In the genomic region with DNA sequence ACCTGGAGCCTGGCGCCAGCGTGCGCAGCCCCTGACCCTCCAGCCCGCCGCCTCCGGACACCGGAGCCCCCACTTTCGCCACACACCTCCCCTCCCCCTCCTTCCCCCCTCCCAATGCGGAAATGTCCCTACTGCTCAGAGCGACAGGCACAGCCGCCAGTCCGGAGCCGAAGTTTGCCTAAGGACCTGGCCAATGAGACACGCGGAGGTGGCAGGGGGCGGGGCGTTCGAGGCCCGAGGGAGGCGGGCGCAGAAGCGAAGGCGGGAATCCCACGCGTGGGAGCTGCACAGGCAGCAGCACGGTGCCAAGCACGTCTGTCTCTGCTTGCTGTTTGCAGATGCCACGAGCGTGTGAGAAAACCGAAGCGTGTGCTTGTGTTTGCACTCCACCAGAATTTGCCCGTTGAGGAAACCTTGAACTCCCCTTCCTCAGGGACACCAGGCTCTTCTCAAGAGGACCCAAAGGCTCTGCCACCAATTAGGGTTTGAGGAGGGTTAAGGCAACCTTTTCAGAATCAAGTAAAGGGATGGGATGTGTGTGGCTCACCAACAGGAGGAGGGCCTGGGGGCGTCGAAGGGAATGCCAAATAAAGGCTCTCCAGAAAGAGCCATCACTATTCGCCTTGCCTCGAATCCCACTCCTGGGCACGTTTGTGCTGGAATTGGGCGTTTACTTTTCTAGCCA, we compare ENCODE assay signal across 8 mouse cellular contexts. TPM values are rescaled to one million over a fixed set of nuclear protein-coding genes. Genes with fewer than 3 reads are reported as not detected.
DNase-seq lines count a peak whose midpoint lies in the region; ATAC-seq and TF ChIP-seq lines count a peak whose summit lies in the region.

A gene (minus strand): TSS at position 80 of the 685 bp plus-strand sequence.

- 6% methylated on average over 36 of the region's 38 CpGs for WGBS in forebrain, embryonic 16.5 days
- 4% methylated on average over 38 of the region's 38 CpGs for WGBS in lung, embryonic 14.5 days

- peak within 1 kb of the TSS; percentile 90 for H3K9ac ChIP-seq in ES-E14 (ENCODE audit: insufficient read depth, low read depth, low read length, poor library complexity, severe bottlenecking)
- H3K9ac ChIP-seq in forebrain, embryonic 16.5 days (replicated peaks; ENCODE audit: low read depth, low read length), result peak within 1 kb of the TSS; percentile 91
- peak within 1 kb of the TSS; percentile 84 for H3K9ac ChIP-seq in lung, embryonic 14.5 days

- no peaks in the 10 kb centered on the region for H3K36me3 ChIP-seq in ES-E14 (ENCODE audit: control insufficient read depth, insufficient read depth, low read length, poor library complexity, severe bottlenecking)
- H3K36me3 ChIP-seq in forebrain, embryonic 16.5 days (ENCODE audit: control insufficient read depth, insufficient read depth), result no peaks in the 10 kb centered on the region
- H3K36me3 ChIP-seq in lung, embryonic 14.5 days (ENCODE audit: insufficient read depth), result no peaks in the 10 kb centered on the region

- in situ Hi-C loops in ES-E14 (cut with MboI; ENCODE audit: low sequenced_read_pairs in 2 of 2, unreplicated experiment in 2 of 2), result no loop called here

- peak; percentile 99 for ATAC-seq in cerebellum, adult (ENCODE audit: insufficient number of reproducible peaks, low FRiP score, low TSS enrichment)
- peak; percentile 99 for ATAC-seq in forebrain, embryonic 16.5 days
- peak; percentile 94 for ATAC-seq in lung, embryonic 14.5 days (ENCODE audit: insufficient read depth)

- H3K4me1 ChIP-seq in ES-E14 (ENCODE audit: control insufficient read depth in 2 of 2, insufficient read depth in 2 of 2, low read length in 2 of 2, poor library complexity in 1 of 2), result peaks cover 0 to 3% of the 10 kb centered on the region in 2 experiments; a peak in 1 of 4 replicates
- H3K4me1 ChIP-seq in forebrain, embryonic 16.5 days (replicated peaks; ENCODE audit: control insufficient read depth, insufficient read depth, low read length), result peaks cover 15% of the 10 kb centered on the region
- peaks cover 14% of the 10 kb centered on the region for H3K4me1 ChIP-seq in lung, embryonic 14.5 days (ENCODE audit: insufficient read depth)

- H3K27ac ChIP-seq in ES-E14 (ENCODE audit: insufficient read depth, low read depth, low read length, poor library complexity, severe bottlenecking), result peak within 1 kb of the TSS; percentile 77
- H3K27ac ChIP-seq in forebrain, embryonic 16.5 days (ENCODE audit: low read length), result peak within 1 kb of the TSS; percentile 66
- peak within 1 kb of the TSS; percentile 97 for H3K27ac ChIP-seq in layer of hippocampus, adult 2 months
- peak within 1 kb of the TSS; percentile 97 for H3K27ac ChIP-seq in lung, embryonic 14.5 days (ENCODE audit: low read depth)

- H3K4me3 ChIP-seq in ES-E14 (ENCODE audit: insufficient read depth in 1 of 2, low read depth in 1 of 2, low read length in 2 of 2, poor library complexity in 1 of 2, severe bottlenecking in 1 of 2), result peak within 1 kb of the TSS; percentile 91 to 92
- H3K4me3 ChIP-seq in forebrain, embryonic 16.5 days (replicated peaks; ENCODE audit: low read length), result peak within 1 kb of the TSS; percentile 95
- H3K4me3 ChIP-seq in layer of hippocampus, adult 2 months, result peak within 1 kb of the TSS; percentile 93
- peak within 1 kb of the TSS; percentile 64 for H3K4me3 ChIP-seq in lung, embryonic 14.5 days (ENCODE audit: low read depth, low read length)

- H3K4me2 ChIP-seq in forebrain, embryonic 16.5 days (ENCODE audit: low read length), result peak within 1 kb of the TSS; percentile 62
- peak within 1 kb of the TSS; percentile 68 for H3K4me2 ChIP-seq in lung, embryonic 14.5 days

- DNase-seq in ES-E14 (ENCODE audit: low read depth, low spot score), result peak; percentile 93
- peak; percentile 98 for DNase-seq in heart, postnatal 36 days
- peak; percentile 97 to 98 for DNase-seq in layer of hippocampus, adult 2 months (ENCODE audit: low spot score in 2 of 2)
- DNase-seq in lung, embryonic 14.5 days, result peak; percentile 97
- DNase-seq in ovary, postnatal 10 days (ENCODE audit: low spot score), result peak; percentile 97
- DNase-seq in thymus, postnatal 10 days (ENCODE audit: low spot score in 2 of 2), result peak; percentile 97 to 98

- intact Hi-C loops in heart, postnatal 36 days (cut with DNase I), result loop anchor here (2.0 to 5.0 kb wide), 2 partner anchors 200 to 284 kb away; no protein-coding TSS in a partner anchor

- TF ChIP-seq CTCF in layer of hippocampus, adult 2 months (conservative IDR thresholded peaks at IDR 0.05), result 0 out of 2 replicates have a peak, but pooled peaks have one; percentile 12
- no peak for TF ChIP-seq CTCF in lung, embryonic 14.5 days (IDR thresholded peaks at IDR 0.05; ENCODE audit: low read depth)

- no peaks in the 10 kb centered on the region for H3K9me3 ChIP-seq in ES-E14 (ENCODE audit: control insufficient read depth, insufficient read depth, low read depth, low read length)
- no peaks in the 10 kb centered on the region for H3K9me3 ChIP-seq in forebrain, embryonic 16.5 days (ENCODE audit: control insufficient read depth, low read length)
- no peaks in the 10 kb centered on the region for H3K9me3 ChIP-seq in lung, embryonic 14.5 days (ENCODE audit: low read depth, low read length)

- H3K27me3 ChIP-seq in forebrain, embryonic 16.5 days (replicated peaks; ENCODE audit: control insufficient read depth, insufficient read depth, low read length), result no peaks in the 10 kb centered on the region
- no peaks in the 10 kb centered on the region for H3K27me3 ChIP-seq in lung, embryonic 14.5 days (ENCODE audit: insufficient read depth, low read length)

TF ChIP-seq in ES-E14, 5 proteins besides CTCF, POLR2A, EP300 and RAD21:
- TF ChIP-seq HCFC1 (IDR thresholded peaks at IDR 0.05; ENCODE audit: borderline replicate concordance, insufficient read depth, low read length) (peak; percentile 47; the same call in 1 of the 2 replicates), CHD2 (IDR thresholded peaks at IDR 0.05; ENCODE audit: low read depth, low read length) (peak; percentile 81; the same call in 1 of the 2 replicates), ZC3H11A (IDR thresholded peaks at IDR 0.05; ENCODE audit: borderline replicate concordance, low read depth, low read length) (no peak), ZNF384 (IDR thresholded peaks at IDR 0.05; ENCODE audit: low read depth, low read length) (no peak)

RNA-seq across cellular contexts. Expression of the gene that starts here (rescaled TPM):
- 9.4 and 22.9 TPM in 2 replicates for total RNA-seq in ES-E14 (2012; rRNA removed)
- 53.7 and 61.6 TPM in 2 replicates for polyA plus RNA-seq in forebrain, embryonic 16.5 days (2015; fragmentation: Nextera tagmentation; extraction: Ambion mirVana)
- 100 to 1,000 TPM; 212 to 232 TPM for total RNA-seq in heart, postnatal 36 days (2021)
- total RNA-seq in layer of hippocampus, adult 2 months (2021), result 10 to 100 TPM; 74.0 to 81.0 TPM
- 83.6 and 86.6 TPM in 2 replicates for polyA plus RNA-seq in lung, embryonic 14.5 days (2014; fragmentation: Nextera tagmentation; extraction: Ambion mirVana)

Comparison
In these comparisons a context has a peak if more than half of its experiments do, and no peak if none do; other contexts are left out.
1. Peak in every context shown above with its lines: DNase-seq, ATAC-seq, H3K4me3 ChIP-seq and H3K27ac ChIP-seq.